In genomic region chr1:43163467-43164418, GRCm38 (mm10) we compare ENCODE assay signal across 8 mouse cellular contexts. TPM values are rescaled to one million over a fixed set of nuclear protein-coding genes. Genes with fewer than 3 reads are reported as not detected.
A peak's percentile ranks its signal among the peaks of the same experiment; 100 is the strongest.
DNase-seq lines count a peak whose midpoint lies in the region; ATAC-seq and TF ChIP-seq lines count a peak whose summit lies in the region.

No protein-coding gene starts in this region.

- H3K27me3 ChIP-seq in embryonic facial prominence, embryonic 14.5 days (replicated peaks; ENCODE audit: control insufficient read depth, insufficient read depth, low read length), result no peaks in the 10 kb centered on the region
- H3K27me3 ChIP-seq in heart, embryonic 13.5 days (replicated peaks), result no peaks in the 10 kb centered on the region
- H3K27me3 ChIP-seq in kidney, embryonic 16.5 days (ENCODE audit: insufficient read depth, low read length), result no peaks in the 10 kb centered on the region
- H3K27me3 ChIP-seq in liver, embryonic 11.5 days (replicated peaks; ENCODE audit: control insufficient read depth, insufficient read depth, low read length), result peaks cover 14% of the 10 kb centered on the region
- no peaks in the 10 kb centered on the region for H3K27me3 ChIP-seq in myocyte (ENCODE audit: control insufficient read depth, insufficient read depth, insufficient read length)
- H3K27me3 ChIP-seq in stomach, embryonic 16.5 days (ENCODE audit: control insufficient read depth, insufficient read depth, low read length), result no peaks in the 10 kb centered on the region

- peak; percentile 97 for DNase-seq in heart, adult 11 months
- no peak for DNase-seq in heart, adult 8-10 months (ENCODE audit: low spot score)
- peak; percentile 90 for DNase-seq in embryonic facial prominence, embryonic 14.5 days (ENCODE audit: low spot score)
- DNase-seq in liver, embryonic 11.5 days (ENCODE audit: low spot score), result peak; percentile 67

- H3K9me3 ChIP-seq in embryonic facial prominence, embryonic 14.5 days (ENCODE audit: control insufficient read depth, low read length), result no peaks in the 10 kb centered on the region
- H3K9me3 ChIP-seq in heart, embryonic 13.5 days, result no peaks in the 10 kb centered on the region
- 0 out of 2 replicates have a peak, but pooled peaks cover 4% of the 10 kb centered on the region for H3K9me3 ChIP-seq in kidney, embryonic 16.5 days (ENCODE audit: low read length)
- H3K9me3 ChIP-seq in liver, embryonic 11.5 days (ENCODE audit: control insufficient read depth, low read length), result no peaks in the 10 kb centered on the region
- H3K9me3 ChIP-seq in stomach, embryonic 16.5 days (replicated peaks; ENCODE audit: control insufficient read depth, low read length), result no peaks in the 10 kb centered on the region

- peaks cover 47% of the 10 kb centered on the region for H3K79me2 ChIP-seq in myocyte (ENCODE audit: control insufficient read depth, insufficient read depth)

- 7% methylated on average over 40 of the region's 61 CpGs for WGBS in embryonic facial prominence, embryonic 14.5 days
- WGBS in heart, embryonic 13.5 days, result 3% methylated on average over 61 of the region's 61 CpGs
- 5% methylated on average over 61 of the region's 61 CpGs for WGBS in kidney, embryonic 16.5 days
- WGBS in liver, embryonic 11.5 days, result 5% methylated on average over 61 of the region's 61 CpGs
- WGBS in stomach, embryonic 16.5 days, result 4% methylated on average over 61 of the region's 61 CpGs

- H3K4me3 ChIP-seq in embryonic facial prominence, embryonic 14.5 days (ENCODE audit: low read depth, low read length), result peak overlapping the region; percentile 75
- peak overlapping the region; percentile 86 for H3K4me3 ChIP-seq in heart, embryonic 13.5 days
- peak overlapping the region; percentile 85 for H3K4me3 ChIP-seq in kidney, embryonic 16.5 days (ENCODE audit: low read length)
- peak overlapping the region; percentile 54 for H3K4me3 ChIP-seq in liver, embryonic 11.5 days (ENCODE audit: low read depth, low read length)
- H3K4me3 ChIP-seq in myocyte, result peak overlapping the region; percentile 74
- peak overlapping the region; percentile 58 for H3K4me3 ChIP-seq in stomach, embryonic 16.5 days (replicated peaks; ENCODE audit: low read length)

- peak; percentile 71 for TF ChIP-seq POLR2A in myocyte (IDR thresholded peaks at IDR 0.05; ENCODE audit: insufficient read length, low read depth)

- peak overlapping the region; percentile 84 for H3K4me2 ChIP-seq in embryonic facial prominence, embryonic 14.5 days (ENCODE audit: low read depth, low read length)
- H3K4me2 ChIP-seq in heart, embryonic 13.5 days, result peak overlapping the region; percentile 80
- H3K4me2 ChIP-seq in kidney, embryonic 16.5 days (replicated peaks; ENCODE audit: low read depth, low read length), result peak overlapping the region; percentile 89
- peak overlapping the region; percentile 83 for H3K4me2 ChIP-seq in liver, embryonic 11.5 days
- H3K4me2 ChIP-seq in myocyte (ENCODE audit: low read depth), result peak overlapping the region; percentile 83
- H3K4me2 ChIP-seq in stomach, embryonic 16.5 days (ENCODE audit: low read depth, low read length), result peak overlapping the region; percentile 69

- H3K9ac ChIP-seq in embryonic facial prominence, embryonic 14.5 days (ENCODE audit: low read depth, low read length), result peak overlapping the region; percentile 71
- H3K9ac ChIP-seq in heart, embryonic 13.5 days, result peak overlapping the region; percentile 97
- H3K9ac ChIP-seq in kidney, embryonic 16.5 days (replicated peaks; ENCODE audit: low read length), result peak overlapping the region; percentile 94
- H3K9ac ChIP-seq in liver, embryonic 11.5 days (ENCODE audit: low read depth, low read length), result peak overlapping the region; percentile 52; the same call in 1 of the 2 replicates
- H3K9ac ChIP-seq in stomach, embryonic 16.5 days (ENCODE audit: low read length), result peak overlapping the region; percentile 80

- 0 out of 2 replicates have a peak overlapping the region, but pooled peaks have one; percentile 15 for H3K27ac ChIP-seq in embryonic facial prominence, embryonic 14.5 days (replicated peaks; ENCODE audit: low read depth, low read length)
- H3K27ac ChIP-seq in heart, embryonic 13.5 days (replicated peaks), result peak overlapping the region; percentile 98
- H3K27ac ChIP-seq in kidney, embryonic 16.5 days (ENCODE audit: low read length), result peak overlapping the region; percentile 93
- no peak overlapping the region for H3K27ac ChIP-seq in liver, embryonic 11.5 days (ENCODE audit: low read depth, low read length)
- H3K27ac ChIP-seq in stomach, embryonic 16.5 days (ENCODE audit: low read length), result peak overlapping the region; percentile 91

- H3K4me1 ChIP-seq in embryonic facial prominence, embryonic 14.5 days (ENCODE audit: control insufficient read depth, insufficient read depth, low read length), result peaks cover 19% of the 10 kb centered on the region
- H3K4me1 ChIP-seq in heart, embryonic 13.5 days, result peaks cover 66% of the 10 kb centered on the region
- H3K4me1 ChIP-seq in kidney, embryonic 16.5 days (ENCODE audit: insufficient read depth, low read length), result peaks cover 38% of the 10 kb centered on the region
- H3K4me1 ChIP-seq in liver, embryonic 11.5 days (replicated peaks; ENCODE audit: control insufficient read depth, insufficient read depth, low read length), result no peaks in the 10 kb centered on the region
- H3K4me1 ChIP-seq in stomach, embryonic 16.5 days (ENCODE audit: control insufficient read depth, insufficient read depth, low read length), result peaks cover 38% of the 10 kb centered on the region

- no peaks in the 10 kb centered on the region for H3K36me3 ChIP-seq in embryonic facial prominence, embryonic 14.5 days (ENCODE audit: control insufficient read depth, insufficient read depth, low read length)
- H3K36me3 ChIP-seq in heart, embryonic 13.5 days, result peaks cover 31% of the 10 kb centered on the region
- H3K36me3 ChIP-seq in kidney, embryonic 16.5 days (ENCODE audit: insufficient read depth, low read length), result no peaks in the 10 kb centered on the region; the same call in 1 of the 2 replicates
- H3K36me3 ChIP-seq in liver, embryonic 11.5 days (ENCODE audit: control insufficient read depth, insufficient read depth, low read length), result no peaks in the 10 kb centered on the region
- no peaks in the 10 kb centered on the region for H3K36me3 ChIP-seq in myocyte (ENCODE audit: control insufficient read depth, insufficient read depth)
- H3K36me3 ChIP-seq in stomach, embryonic 16.5 days (ENCODE audit: control insufficient read depth, insufficient read depth, low read length), result no peaks in the 10 kb centered on the region

- peak; percentile 93 for ATAC-seq in embryonic facial prominence, embryonic 14.5 days (ENCODE audit: low read depth)
- ATAC-seq in heart, embryonic 13.5 days (ENCODE audit: extremely low read depth, insufficient number of reproducible peaks, low FRiP score, low TSS enrichment), result peak; percentile 77
- ATAC-seq in kidney, embryonic 16.5 days (ENCODE audit: low FRiP score, low TSS enrichment), result peak; percentile 94
- ATAC-seq in liver, embryonic 11.5 days (replicated peaks; ENCODE audit: low FRiP score), result peak; percentile 77
- peak; percentile 94 for ATAC-seq in stomach, embryonic 16.5 days (ENCODE audit: insufficient read depth, low FRiP score)

- peak overlapping the region; percentile 46 for H3ac ChIP-seq in myocyte (ENCODE audit: control insufficient read depth, insufficient read length)

TF ChIP-seq in myocyte, 11 proteins besides CTCF, POLR2A, EP300 and RAD21:
- TF ChIP-seq MYOG (IDR thresholded peaks at IDR 0.05; ENCODE audit: control insufficient read depth in 1 of 3, insufficient read depth in 1 of 3, insufficient read length in 2 of 3, low read depth in 2 of 3) (peak in 1 of 3 experiments; percentile 34), TCF12 (IDR thresholded peaks at IDR 0.05; ENCODE audit: insufficient read depth, poor library complexity, severe bottlenecking) (no peak), POLR2AphosphoS2 (IDR thresholded peaks at IDR 0.05; ENCODE audit: insufficient read length, low read depth) (peak; percentile 62), MAX (IDR thresholded peaks at IDR 0.05; ENCODE audit: low read depth) (no peak), REST (IDR thresholded peaks at IDR 0.05; ENCODE audit: insufficient read depth, insufficient read length) (no peak), MYOD1 (IDR thresholded peaks at IDR 0.05; ENCODE audit: control insufficient read depth in 1 of 3, insufficient read length in 2 of 3, low read depth in 2 of 3) (no peak), TCF3 (IDR thresholded peaks at IDR 0.05; ENCODE audit: insufficient read length, low read depth) (no peak), CEBPB (IDR thresholded peaks at IDR 0.05; ENCODE audit: insufficient read depth, poor library complexity, severe bottlenecking) (no peak), E2F4 (IDR thresholded peaks at IDR 0.05; ENCODE audit: insufficient read depth) (no peak), USF1 (IDR thresholded peaks at IDR 0.05; ENCODE audit: low read depth) (no peak), SRF (IDR thresholded peaks at IDR 0.05; ENCODE audit: control insufficient read depth, insufficient read length, low read depth) (peak; percentile 99)

RNA-seq across cellular contexts. Expression of gene Fhl2, which starts 33.0 kb away (rescaled TPM):
- 1,000 to 10,000 TPM; 1,741 to 2,078 (median 1,948) TPM for total RNA-seq in heart, adult 8-10 months (2022)
- polyA plus RNA-seq in embryonic facial prominence, embryonic 14.5 days (2014; fragmentation: Nextera tagmentation; extraction: Ambion mirVana), result 24.3 and 29.7 TPM in 2 replicates
- 228 and 259 TPM in 2 replicates for polyA plus RNA-seq in heart, embryonic 13.5 days (2015; fragmentation: Nextera tagmentation; extraction: Ambion mirVana)
- polyA plus RNA-seq in kidney, embryonic 16.5 days (2015; fragmentation: Nextera tagmentation; extraction: Ambion mirVana), result 101 and 104 TPM in 2 replicates
- polyA plus RNA-seq in liver, embryonic 11.5 days (2014; fragmentation: Nextera tagmentation; extraction: Ambion mirVana), result 6.1 and 9.3 TPM in 2 replicates
- 58.2 TPM for polyA plus RNA-seq in myocyte (2012; fragmentation: generic; extraction: Trizol)
- 91.2 and 98.1 TPM in 2 replicates for polyA plus RNA-seq in stomach, embryonic 16.5 days (2015; fragmentation: Nextera tagmentation; extraction: Ambion mirVana)
